Mouse (Mus musculus): ENCODE results near the gene P2rx7.

P2rx7 gene

DNA sequence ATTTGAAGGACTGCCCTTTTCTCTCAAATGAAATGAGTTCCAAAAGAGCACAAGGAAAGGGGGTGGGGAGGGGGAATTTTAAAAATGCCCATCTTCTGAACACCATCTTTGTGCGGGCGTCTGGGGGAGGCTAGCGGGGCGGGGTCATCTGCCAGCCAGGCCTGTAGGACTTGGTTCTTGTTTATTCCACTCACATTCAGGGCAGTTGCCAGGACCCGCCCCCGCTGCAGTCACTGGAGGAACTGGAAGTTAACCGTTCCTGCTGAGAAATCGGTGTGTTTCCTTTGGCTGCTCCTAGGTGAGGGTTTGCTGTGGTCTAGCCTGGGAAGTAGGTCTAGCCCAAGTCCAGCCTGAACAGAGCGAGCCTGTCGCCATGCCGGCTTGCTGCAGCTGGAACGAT, at the start of gene P2rx7:
Gene P2rx7 (plus strand): TSS at position 211 of the 400 bp plus-strand sequence.
- DNase-seq (ENCODE audit: extremely low spot score), result no peak

DNA sequence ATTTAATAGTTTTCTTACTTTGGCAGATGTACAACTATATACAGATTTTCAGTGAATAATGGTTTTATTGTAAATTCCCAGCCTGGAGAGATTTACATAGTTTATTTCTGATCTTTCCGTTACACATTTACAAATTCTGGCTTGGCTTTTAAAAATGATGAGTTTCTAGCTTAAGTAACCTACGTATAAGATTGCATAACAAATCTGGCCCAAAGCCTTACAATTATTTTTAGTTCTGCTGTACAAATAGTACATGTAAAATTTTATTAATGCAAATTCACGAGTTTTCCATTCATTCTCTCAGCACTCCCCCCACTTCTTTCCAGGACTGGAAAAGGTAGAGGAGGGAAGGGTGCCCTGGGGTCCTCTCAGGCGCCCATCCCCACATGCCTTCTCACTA, 48.2 kb upstream of the P2rx7 start:
- DNase-seq (ENCODE audit: extremely low spot score), result no peak

DNA sequence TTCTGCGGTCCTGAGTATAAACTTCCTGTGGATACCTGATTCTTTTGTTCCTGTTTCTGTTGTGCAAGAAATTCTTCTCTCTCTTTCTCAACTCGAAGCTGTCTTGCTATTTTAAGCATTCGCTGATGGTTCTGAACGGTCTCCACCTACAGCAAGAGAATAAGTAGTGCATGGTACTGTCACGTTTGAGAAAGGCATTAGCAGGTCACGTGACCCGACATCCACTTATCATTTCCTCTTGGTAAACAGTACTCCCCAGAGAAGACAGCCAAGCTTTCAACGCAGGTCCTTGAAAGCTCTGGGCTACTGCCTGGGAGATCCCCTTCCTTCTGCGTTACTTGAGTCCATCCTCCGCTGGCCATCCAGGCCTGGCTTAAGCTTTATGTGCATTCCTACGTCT, 41.5 kb upstream of the P2rx7 start:
- no peak for DNase-seq (ENCODE audit: extremely low spot score)

DNA sequence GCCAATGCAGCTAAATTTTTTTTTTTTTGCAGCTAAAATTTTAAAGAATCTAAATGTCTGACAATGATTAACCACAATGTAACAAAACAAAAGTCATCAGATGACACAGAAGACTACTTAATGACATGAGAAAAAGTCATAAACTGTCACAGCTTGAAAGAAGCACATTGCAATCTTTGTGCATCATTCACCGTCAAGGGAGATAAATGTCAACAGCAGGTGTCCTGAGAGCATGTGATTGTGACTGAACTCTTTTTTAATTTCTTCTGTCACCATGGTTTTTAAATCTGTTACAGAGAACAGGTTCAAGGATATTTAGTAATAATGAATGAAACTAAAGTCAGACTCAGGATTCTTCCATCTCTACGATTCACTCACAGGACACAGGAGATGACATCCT, 38.8 kb upstream of the P2rx7 start:
- no peak for DNase-seq (ENCODE audit: extremely low spot score)

DNA sequence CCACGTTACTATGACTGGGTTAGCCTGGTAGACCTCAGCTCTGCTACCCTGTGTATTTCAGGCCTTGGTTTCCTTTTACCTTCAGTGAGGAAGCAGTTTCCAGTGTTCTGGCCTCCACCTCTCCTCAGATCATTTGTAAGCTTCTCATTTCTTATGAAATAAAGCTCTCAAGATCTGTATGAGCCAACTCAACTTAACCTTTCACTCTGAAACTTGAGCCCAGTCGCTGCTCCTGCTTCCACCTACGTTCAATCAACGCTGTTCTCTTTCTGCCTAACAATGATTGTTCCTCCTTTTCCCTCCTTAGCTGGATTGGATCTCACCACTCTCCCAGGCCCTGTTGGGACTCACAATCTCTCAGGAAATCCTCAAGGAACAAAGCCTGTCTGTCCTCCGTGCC, 32.1 kb upstream of the P2rx7 start:
- no peak for DNase-seq (ENCODE audit: extremely low spot score)

DNA sequence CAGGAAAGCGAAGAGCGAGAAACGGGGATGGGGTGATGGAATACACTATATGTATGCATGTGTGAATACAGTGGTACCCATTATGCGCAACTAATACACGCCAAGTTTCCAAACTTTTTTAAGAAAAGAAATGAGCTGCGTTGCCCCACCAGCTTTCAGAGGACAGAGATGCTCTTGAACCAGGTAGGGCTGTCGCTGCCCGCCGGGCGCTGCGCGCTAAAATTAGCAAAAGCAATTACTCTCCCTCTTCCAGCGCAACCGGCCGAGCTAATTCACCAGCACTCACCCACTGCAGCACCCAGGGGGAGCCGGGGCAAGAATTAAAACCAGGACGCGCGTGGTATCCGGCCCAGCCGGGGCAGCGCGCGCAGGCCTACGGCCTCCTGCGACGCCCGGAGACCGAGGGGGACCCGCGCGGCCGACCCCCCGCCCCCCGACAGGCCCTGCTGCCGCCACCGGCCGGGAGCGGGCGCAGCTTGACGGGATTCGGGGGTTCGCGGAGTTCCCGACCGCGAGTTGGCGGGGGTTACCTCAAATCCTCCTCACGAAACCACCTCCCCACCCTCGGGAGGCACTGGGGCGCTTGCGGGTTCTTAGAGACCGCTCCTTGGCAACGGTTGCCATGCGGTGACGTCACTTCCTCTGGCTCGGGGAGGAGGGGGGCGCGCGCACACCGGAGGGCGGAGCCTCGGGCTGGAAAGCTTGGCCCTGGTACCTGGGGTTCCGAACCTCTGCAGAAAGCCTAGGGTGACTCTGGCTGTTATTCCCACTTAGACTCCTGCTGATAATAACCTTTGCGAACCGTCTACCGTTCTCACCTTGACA, 29.6 kb upstream of the P2rx7 start, which contains the start of gene Ift81:
Gene Ift81 (minus strand): TSS at position 611 of the 825 bp plus-strand sequence.
- DNase-seq (ENCODE audit: extremely low spot score), result peak; percentile 95

DNA sequence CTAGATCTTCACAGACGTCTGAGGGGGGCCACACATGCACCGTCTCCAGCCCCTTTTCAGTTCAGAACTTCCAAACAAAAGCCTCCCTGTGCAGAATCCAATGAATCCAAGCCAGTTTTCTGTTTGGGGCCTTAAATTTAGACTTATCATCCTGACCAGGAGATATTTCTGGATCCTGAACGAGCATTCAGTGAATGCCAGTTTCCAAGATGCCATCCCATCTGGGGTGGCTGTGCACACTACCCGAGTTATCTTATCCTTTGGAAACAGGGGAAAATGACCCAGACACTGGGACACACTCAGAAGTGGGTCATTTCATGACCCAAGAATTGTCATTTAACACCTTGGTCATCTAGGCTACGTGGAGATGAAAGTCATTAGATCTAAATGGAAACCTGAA, 26.0 kb upstream of the P2rx7 start:
- DNase-seq (ENCODE audit: extremely low spot score), result no peak

DNA sequence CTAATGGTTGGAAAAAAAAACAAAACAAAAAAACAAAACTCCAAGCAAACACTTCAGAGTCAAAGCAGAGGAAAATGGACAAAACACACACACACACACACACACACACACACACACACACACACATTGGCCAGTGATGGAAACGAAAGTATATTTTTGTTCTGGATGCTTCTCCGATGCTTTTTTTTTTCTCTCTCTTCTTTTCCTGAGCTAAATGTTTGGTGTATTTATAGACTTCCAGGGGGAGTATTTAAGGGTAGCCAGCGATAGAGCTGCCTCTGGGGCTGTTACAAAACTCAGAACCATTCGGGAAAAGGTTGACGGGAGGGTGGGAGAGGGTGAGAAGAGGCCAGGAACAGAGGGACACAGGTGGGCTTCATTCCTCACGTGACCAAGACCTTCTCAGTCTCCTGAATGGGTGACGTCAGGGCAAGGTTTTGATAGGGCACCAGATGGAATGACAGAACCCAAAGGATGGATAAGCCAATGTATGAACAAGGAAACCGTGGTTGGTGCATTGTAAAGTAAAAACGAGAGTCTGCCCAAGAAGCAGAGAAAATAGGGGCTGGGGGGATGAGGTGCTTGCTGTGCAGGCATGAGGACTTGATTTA, 23.9 kb upstream of the P2rx7 start:
- DNase-seq (ENCODE audit: extremely low spot score), result no peak

DNA sequence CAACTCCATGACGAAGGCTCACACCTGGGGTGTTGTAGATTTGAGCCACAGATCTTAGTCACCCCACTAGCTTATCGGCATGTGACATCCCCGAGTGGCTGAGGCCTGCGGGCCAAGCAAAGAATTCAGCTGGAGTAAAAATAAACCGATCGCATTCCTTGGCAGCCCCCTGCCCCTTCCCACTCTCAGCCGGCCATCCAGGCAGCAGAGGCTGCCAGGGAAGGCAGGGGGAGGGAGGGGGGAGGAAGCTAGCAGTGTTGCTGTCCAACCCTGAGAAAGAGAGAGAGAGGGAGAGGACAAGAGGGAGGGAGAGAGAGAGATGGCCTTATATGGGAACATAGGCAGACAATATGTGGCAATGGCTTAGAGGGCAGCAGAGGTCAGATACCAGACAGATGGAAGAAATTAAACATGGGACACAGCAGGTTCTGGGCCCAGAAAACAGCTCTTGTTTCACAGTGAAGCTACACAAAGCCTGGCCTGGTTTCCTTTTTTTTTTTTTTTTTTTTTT, 22.3 kb upstream of the P2rx7 start:
- DNase-seq (ENCODE audit: extremely low spot score), result peak; percentile 80

DNA sequence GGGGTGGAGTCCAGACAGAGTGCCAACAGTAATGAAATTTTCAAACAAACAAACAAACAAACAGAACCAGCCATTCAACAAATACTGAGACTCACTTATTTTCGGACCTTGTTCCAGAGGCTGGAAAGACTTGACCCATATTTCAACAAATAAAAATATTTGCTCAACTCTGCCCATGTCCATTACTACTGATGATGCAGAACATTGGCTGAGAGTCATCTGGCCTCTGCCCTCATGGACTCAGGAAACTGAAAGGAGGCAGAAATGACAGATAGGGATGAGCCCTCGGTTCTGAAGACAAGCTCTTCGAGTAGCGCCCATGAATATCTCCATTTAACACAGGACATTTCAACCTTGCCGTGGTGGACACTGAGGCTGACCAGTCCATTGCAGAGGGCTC, 21.2 kb upstream of the P2rx7 start:
- no peak for DNase-seq (ENCODE audit: extremely low spot score)

DNA sequence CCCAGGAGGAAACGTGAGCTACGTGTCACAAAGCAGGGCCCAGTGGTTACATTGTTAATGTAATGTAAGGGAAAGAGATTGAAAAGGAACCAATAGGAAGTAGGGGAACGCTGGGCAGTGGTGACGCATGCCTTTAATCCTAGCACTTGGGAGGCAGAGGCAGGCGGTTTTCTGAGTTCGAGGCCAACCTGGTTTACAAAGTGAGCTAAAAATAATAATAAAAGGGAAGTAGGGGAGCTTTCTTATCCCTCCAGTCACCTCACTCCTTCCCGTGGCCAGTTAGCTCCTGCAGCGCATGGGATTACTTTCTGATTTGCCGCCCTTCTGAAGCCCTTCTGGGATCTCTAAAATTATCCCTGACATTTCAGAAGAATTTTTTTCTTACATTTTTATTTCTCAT, 19.9 kb upstream of the P2rx7 start:
- DNase-seq (ENCODE audit: extremely low spot score), result no peak

DNA sequence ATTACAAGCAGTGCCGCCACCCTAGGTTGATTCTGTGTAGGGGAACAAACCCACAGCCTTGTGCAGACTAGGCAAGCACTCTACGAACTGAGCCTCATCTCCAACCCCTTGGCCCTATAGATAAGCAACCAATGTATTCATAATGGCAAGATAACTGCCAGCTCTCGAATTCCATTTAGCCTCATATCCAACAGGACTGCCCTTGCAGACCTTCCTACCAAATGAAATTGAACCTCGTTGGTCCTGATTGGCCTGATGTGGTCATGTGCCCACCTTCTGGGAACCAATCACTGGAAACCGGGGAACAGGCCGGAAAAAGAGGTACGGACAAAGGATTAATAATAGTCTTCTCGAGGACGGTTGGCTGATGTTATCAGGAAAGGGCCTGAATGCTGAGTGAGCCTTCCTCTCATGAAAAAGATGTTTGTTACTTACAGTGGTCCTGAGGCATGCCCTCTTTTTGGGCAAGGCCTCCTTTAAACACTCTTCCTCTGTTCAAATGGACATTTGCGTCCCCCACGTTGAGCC, 18.7 kb upstream of the P2rx7 start:
- no peak for DNase-seq (ENCODE audit: extremely low spot score)

DNA sequence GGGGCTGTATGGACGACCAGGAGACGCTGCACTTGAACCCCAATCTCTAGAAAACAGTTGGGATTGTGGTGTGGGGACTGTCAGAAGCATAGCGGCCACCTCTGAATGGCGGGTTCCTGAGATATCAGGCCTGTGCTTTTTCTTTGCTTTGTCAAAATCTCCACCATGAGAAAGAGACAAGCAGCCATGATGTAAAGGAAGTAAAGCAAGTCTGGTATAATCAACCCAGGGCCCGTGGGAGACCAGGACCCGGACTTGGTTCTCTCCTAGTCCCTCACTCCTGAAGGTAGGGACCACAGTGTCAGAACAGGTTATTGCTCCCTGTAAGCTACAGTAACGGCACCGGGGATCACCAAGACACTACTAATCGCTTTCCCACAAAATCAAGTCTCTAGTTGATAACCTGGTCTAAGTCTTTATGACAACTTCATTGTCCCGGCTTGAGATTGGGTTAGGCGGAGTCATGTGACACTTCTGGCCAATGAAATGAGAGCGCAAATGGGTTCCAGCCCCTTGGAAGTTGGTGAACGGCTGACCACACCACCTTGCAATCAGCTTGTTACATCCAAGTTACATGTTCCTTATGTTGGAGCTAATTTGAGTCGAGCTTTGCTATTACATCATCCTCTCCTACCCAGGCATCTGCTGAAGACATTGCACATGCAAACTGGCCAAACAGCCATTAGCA, 18.0 kb upstream of the P2rx7 start:
- DNase-seq (ENCODE audit: extremely low spot score), result no peak

DNA sequence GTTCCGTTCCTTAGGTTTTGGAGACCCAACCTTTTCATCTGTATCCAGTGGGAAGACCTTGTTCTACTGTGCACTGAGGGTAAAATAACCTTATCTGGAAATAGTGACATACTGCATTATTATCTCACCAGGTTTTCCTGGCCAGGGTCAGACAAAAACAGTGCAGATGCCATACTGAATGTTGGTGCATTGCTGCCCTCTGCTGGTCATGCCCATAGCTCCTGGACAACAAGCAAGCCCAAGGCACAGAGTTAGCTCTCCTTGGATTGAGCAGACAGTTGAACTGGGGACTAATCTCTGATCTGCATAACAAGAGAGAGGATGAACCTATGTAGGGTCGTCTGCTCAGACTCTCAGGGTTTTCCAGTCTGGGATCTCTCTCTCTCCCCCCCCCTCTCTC, 16.5 kb upstream of the P2rx7 start:
- peak; percentile 82 for DNase-seq (ENCODE audit: extremely low spot score)

DNA sequence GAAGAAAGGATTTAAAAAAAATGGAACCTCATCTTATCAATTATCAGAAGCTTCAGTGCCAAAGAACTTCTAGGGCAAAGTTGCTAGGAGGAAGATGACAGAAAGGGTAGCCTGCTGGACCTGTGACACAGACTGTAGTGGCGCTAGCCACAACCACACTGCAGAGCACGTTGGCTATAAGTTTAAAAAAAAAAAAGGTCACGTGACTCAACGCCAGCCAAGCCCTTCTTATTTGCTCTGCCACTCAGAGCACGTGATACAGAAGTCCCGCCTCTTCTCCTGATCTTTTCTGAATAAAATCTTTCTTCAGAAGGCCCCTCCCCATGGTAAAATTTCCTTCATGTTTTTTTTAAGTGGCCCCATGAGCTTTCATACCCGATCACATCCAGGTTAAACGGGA, 8.5 kb upstream of the P2rx7 start:
- DNase-seq (ENCODE audit: extremely low spot score), result no peak

DNA sequence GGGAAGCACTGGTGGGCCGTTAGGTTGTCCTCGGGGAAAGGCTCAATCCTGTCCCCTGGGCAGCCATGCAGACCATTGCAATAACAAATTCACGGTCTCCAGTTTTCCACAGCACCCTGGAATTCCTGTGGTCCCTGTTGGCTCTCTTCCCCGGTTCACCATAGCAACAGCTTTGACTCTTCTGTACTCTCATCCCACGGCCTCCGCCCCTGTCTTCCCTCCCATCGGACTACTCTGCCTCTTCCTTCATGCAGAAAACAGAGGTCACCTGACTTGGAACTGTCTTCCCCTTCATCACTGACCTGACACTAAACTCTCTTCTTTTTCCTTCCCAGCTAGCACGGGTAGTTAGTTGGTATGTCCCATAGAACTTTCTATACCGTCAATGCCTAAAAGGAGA, 7.4 kb upstream of the P2rx7 start:
- DNase-seq (ENCODE audit: extremely low spot score), result no peak

DNA sequence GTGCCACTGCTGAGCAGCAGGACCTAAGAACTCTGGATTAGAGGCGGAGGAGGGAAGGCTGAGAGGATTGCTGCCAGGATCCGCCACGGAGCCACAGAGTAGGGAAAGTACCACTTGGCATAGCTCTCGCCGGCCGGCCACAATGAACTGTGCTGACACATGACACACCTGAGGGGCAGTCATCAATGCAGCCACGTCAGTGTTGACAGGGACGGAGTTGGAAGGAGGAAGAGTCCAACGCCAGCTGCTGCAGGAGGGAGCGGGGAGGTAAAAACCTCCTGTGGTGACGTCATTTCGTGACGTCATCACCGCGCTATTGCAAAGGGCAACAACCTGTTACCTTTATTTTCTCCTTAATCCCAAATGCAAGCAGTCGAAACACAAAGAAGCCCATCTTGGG, 6.8 kb upstream of the P2rx7 start:
- DNase-seq (ENCODE audit: extremely low spot score), result no peak

DNA sequence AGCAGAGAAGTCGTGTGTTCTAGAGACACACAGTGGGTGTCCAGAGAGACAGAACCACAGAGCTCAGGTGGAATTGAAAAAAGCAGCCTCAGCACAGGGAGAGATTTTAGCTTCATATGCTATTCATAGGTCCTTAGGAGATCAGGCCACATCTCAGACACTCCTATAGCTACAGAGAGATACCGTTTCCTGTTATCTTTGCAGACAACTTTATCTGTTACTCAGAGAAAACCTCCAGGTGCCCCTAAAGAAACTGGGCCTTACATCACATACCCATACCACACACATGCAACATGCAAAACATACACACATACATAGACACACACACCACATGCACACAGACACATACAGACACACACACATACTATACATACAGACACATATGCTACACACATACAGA, 5.4 kb upstream of the P2rx7 start:
- no peak for DNase-seq (ENCODE audit: extremely low spot score)

DNA sequence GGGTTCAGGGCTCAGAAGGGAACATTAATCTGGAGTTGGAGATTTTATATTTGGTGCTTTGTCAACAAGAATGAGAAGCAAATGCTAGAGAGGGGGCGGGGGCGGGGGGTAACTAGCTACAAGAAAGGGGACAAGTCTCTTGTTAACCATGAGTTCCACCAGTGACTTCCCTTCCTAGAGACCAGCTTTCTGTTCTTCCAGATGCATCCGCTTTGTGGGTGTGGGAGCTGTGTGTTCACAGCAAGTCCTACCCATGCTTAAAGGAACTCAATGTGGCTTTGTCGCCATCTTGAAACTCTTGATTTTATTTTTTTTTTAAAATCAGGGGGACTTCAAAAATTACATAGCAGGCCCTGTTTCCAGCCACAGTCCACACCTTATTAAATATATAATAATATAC, 4.2 kb upstream of the P2rx7 start:
- DNase-seq (ENCODE audit: extremely low spot score), result no peak

DNA sequence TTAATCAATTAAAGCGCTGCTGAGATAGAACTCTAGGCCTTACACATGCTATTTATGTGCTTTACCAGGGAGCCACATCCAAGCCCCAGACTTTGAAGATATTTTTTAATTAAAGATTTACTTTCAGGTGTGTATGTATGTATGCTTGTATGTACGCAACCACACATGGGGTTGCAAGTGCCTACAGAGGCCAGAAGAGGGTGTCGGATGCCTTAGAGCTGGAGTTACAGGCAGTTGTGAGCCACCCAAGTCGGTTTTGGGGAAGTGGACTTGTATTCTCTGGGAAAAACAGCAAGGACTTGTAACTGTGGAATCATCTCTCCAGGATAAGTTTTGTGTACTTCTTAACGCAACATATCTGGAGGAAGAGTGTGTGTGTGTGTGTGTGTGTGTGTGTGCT, 3.7 kb upstream of the P2rx7 start:
- DNase-seq (ENCODE audit: extremely low spot score), result no peak

DNA sequence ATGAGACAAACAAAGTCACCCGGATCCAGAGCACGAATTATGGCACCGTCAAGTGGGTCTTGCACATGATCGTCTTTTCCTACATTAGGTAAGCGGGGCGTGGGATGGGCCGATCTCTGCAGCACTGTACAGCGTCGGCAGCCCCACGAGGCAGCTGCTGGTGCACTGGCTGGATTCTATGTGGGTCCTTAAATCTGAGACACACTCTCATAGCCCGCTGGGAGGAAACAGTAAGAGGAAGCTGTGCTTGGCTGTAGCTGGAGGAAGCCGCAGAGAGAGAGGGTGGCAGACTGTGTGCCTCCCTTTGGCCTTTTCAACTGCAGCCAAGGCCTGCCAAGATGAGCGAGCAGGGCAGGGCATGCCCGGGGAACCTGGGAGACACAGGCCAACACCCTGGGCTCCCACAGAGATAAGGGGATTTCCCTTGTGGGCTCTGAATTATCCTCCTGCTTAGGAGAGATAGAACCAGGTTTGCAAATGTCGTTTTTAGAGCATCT, 448 bp downstream of the P2rx7 start:
- no peak for DNase-seq (ENCODE audit: extremely low spot score)

DNA sequence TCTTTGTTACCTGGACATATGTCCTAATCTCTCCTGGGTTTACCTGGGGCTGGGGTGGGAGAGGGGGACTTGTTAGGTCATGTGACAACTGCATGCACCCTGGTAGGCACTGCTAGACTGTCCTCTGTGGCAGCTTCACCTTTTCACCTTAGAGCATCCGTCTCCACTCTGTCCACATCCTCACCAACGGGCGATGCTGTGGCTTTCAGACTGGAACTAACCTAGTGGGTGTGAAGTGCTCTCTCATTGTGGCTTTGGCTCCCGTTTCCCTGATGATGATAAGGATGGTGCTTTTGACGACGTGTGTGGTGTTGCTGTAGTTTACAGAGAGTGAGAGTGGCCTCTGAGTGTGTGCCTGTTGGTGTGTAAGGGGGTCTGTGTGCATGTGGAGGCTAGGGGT, 1.6 kb downstream of the P2rx7 start:
- no peak for DNase-seq (ENCODE audit: extremely low spot score)

Data from embryo, embryonic 9.5 days (tissue).